In the genomic region with DNA sequence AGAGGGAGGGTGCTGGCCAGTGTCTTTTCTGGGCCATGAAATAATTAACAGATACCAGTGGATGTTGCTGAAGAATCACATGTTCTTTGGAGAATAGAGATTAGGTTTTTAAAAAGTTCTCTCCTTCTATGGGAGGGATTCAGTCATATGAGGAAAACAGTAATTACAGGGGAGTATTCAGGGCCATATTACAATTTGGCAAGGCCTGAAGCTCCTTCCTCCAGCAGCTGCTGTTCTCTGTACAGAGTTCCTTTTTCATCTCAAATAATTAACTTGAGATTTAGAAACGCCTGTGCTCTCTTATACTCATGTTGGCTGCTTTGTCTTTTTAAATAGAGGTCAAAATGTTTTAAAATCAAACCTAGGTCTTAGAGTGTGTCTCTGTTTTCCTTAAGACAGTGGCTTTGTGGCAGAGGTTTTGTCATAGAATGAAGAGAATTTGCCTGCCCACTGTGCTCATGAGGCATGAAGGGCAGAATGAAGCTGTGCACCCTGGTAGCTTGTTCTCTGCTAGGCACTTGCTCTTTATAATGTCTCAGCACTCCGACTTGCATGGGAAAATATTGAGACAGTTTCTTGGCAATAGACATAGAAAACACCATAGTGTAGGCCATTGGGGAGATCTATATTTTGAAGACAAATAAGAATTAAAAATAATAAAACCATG, we compare ENCODE assay signal across 18 mouse cellular contexts.
DNase-seq lines count a peak whose midpoint lies in the region; ATAC-seq lines count a peak whose summit lies in the region.
"Had no signal": no experiment of that assay in that cellular context is flagged by ENCODE, and none has a peak within 500 bp of the region (broad histone marks: within the 10 kb centered on the region; RNA-seq: fewer than 3 reads in every experiment).

No protein-coding gene starts in this region.

- H3K9me3 ChIP-seq in hindbrain, embryonic 14.5 days (ENCODE audit: control insufficient read depth, low read length), result no peaks in the 10 kb centered on the region
- H3K9me3 ChIP-seq in hindbrain, embryonic 12.5 days (replicated peaks), result no peaks in the 10 kb centered on the region
- no peaks in the 10 kb centered on the region for H3K9me3 ChIP-seq in forebrain, embryonic 10.5 days
- H3K9me3 ChIP-seq in hindbrain, embryonic 16.5 days (ENCODE audit: control insufficient read depth, low read length), result no peaks in the 10 kb centered on the region
- H3K9me3 ChIP-seq: embryonic facial prominence, embryonic 15.5 days; limb, embryonic 10.5 days had no signal

- H3K4me1 ChIP-seq in hindbrain, embryonic 14.5 days (replicated peaks; ENCODE audit: control insufficient read depth, insufficient read depth, low read length), result no peaks in the 10 kb centered on the region
- no peaks in the 10 kb centered on the region for H3K4me1 ChIP-seq in hindbrain, embryonic 12.5 days
- H3K4me1 ChIP-seq in forebrain, embryonic 10.5 days, result peaks cover 12% of the 10 kb centered on the region
- peaks cover 4% of the 10 kb centered on the region for H3K4me1 ChIP-seq in hindbrain, embryonic 16.5 days (ENCODE audit: control insufficient read depth, insufficient read depth, low read depth, low read length)
- H3K4me1 ChIP-seq: embryonic facial prominence, embryonic 15.5 days; limb, embryonic 10.5 days; megakaryocyte, embryonic 14.5 days had no signal

- no peak overlapping the region for H3K4me2 ChIP-seq in hindbrain, embryonic 14.5 days (replicated peaks)
- no peak overlapping the region for H3K4me2 ChIP-seq in hindbrain, embryonic 12.5 days (replicated peaks)
- no peak overlapping the region for H3K4me2 ChIP-seq in hindbrain, embryonic 16.5 days (ENCODE audit: low read length)
- H3K4me2 ChIP-seq: embryonic facial prominence, embryonic 15.5 days had no signal

- H3K27me3 ChIP-seq in hindbrain, embryonic 14.5 days (ENCODE audit: control insufficient read depth, insufficient read depth, low read length), result no peaks in the 10 kb centered on the region
- no peaks in the 10 kb centered on the region for H3K27me3 ChIP-seq in hindbrain, embryonic 12.5 days
- no peaks in the 10 kb centered on the region for H3K27me3 ChIP-seq in forebrain, embryonic 10.5 days (ENCODE audit: poor library complexity, severe bottlenecking)
- no peaks in the 10 kb centered on the region for H3K27me3 ChIP-seq in hindbrain, embryonic 16.5 days (replicated peaks; ENCODE audit: control insufficient read depth, insufficient read depth, low read length)
- H3K27me3 ChIP-seq: embryonic facial prominence, embryonic 15.5 days; megakaryocyte, embryonic 14.5 days had no signal

- H3K4me3 ChIP-seq in hindbrain, embryonic 14.5 days (replicated peaks; ENCODE audit: low read length), result no peak overlapping the region
- no peak overlapping the region for H3K4me3 ChIP-seq in hindbrain, embryonic 12.5 days
- no peak overlapping the region for H3K4me3 ChIP-seq in forebrain, embryonic 10.5 days
- no peak overlapping the region for H3K4me3 ChIP-seq in hindbrain, embryonic 16.5 days (ENCODE audit: low read length)
- H3K4me3 ChIP-seq: embryonic facial prominence, embryonic 15.5 days; limb, embryonic 10.5 days; megakaryocyte, embryonic 14.5 days had no signal

- H3K36me3 ChIP-seq in hindbrain, embryonic 14.5 days (replicated peaks; ENCODE audit: control insufficient read depth, insufficient read depth), result no peaks in the 10 kb centered on the region
- no peaks in the 10 kb centered on the region for H3K36me3 ChIP-seq in hindbrain, embryonic 12.5 days
- H3K36me3 ChIP-seq in forebrain, embryonic 10.5 days (replicated peaks), result no peaks in the 10 kb centered on the region
- H3K36me3 ChIP-seq in hindbrain, embryonic 16.5 days (ENCODE audit: control insufficient read depth, insufficient read depth, low read length), result no peaks in the 10 kb centered on the region
- H3K36me3 ChIP-seq: embryonic facial prominence, embryonic 15.5 days; limb, embryonic 10.5 days had no signal

- H3K27ac ChIP-seq in hindbrain, embryonic 14.5 days, result peak overlapping the region; percentile 52
- H3K27ac ChIP-seq in hindbrain, embryonic 12.5 days, result no peak overlapping the region
- H3K27ac ChIP-seq in forebrain, embryonic 10.5 days, result 0 out of 2 replicates have a peak overlapping the region, but pooled peaks have one; percentile 51
- H3K27ac ChIP-seq in hindbrain, embryonic 16.5 days (ENCODE audit: low read depth, low read length), result no peak overlapping the region
- H3K27ac ChIP-seq: embryonic facial prominence, embryonic 15.5 days; limb, embryonic 10.5 days; liver, embryonic 14.5 days had no signal

- DNase-seq in hindbrain, embryonic 14.5 days (ENCODE audit: low spot score), result peak; percentile 36
- DNase-seq in Muller cell, postnatal 12 days (ENCODE audit: inconsistent ontology term), result peak; percentile 61
- no peak for DNase-seq in forebrain, embryonic 10.5 days (ENCODE audit: extremely low spot score, low spot score)
- no peak for DNase-seq in kidney, adult 18-20 months
- no peak for DNase-seq in gastrocnemius, adult 18-20 months (ENCODE audit: low spot score)
- DNase-seq: adrenal gland, postnatal 14 days; B cell, adult 2 months; cerebellum, adult 9-10 months; gastrocnemius, postnatal 25 days; lung, postnatal 10 days; right cerebral cortex, postnatal 4 days; thymus, postnatal 25 days had no signal

- WGBS in hindbrain, embryonic 14.5 days, result 23% methylated on average over 2 of the region's 2 CpGs
- WGBS in hindbrain, embryonic 12.5 days, result 35% methylated on average over 2 of the region's 2 CpGs
- WGBS in forebrain, embryonic 10.5 days, result 24% methylated on average over 2 of the region's 2 CpGs
- 18% methylated on average over 2 of the region's 2 CpGs for WGBS in hindbrain, embryonic 16.5 days

- H3K9ac ChIP-seq in hindbrain, embryonic 14.5 days, result no peak overlapping the region
- H3K9ac ChIP-seq in hindbrain, embryonic 12.5 days, result no peak overlapping the region
- no peak overlapping the region for H3K9ac ChIP-seq in hindbrain, embryonic 16.5 days (ENCODE audit: low read depth, low read length)
- H3K9ac ChIP-seq: embryonic facial prominence, embryonic 15.5 days; liver, embryonic 14.5 days had no signal

- ATAC-seq in hindbrain, embryonic 14.5 days (ENCODE audit: low FRiP score), result peak; percentile 37; the same call in 1 of the 2 replicates
- no peak for ATAC-seq in hindbrain, embryonic 12.5 days (ENCODE audit: low FRiP score)
- ATAC-seq in hindbrain, embryonic 16.5 days, result peak; percentile 80

Comparison
In these comparisons a context has a peak if more than half of its experiments do, and no peak if none do; other contexts are left out.
1. H3K27ac ChIP-seq: peak in hindbrain, embryonic 14.5 days (single experiment) and forebrain, embryonic 10.5 days (single experiment); none in hindbrain, embryonic 12.5 days (single experiment) and hindbrain, embryonic 16.5 days (single experiment).
2. DNase-seq: peak in hindbrain, embryonic 14.5 days (single experiment) and Muller cell, postnatal 12 days (single experiment); none in forebrain, embryonic 10.5 days (single experiment), kidney, adult 18-20 months (single experiment) and gastrocnemius, adult 18-20 months (single experiment).